ENCODE assay signal across 15 mouse cellular contexts in genomic region chr17:87983313-87983712, GRCm38 (mm10).
"Had no signal": no experiment of that assay in that cellular context is flagged by ENCODE, and none has a peak within 500 bp of the region (broad histone marks: within the 10 kb centered on the region; RNA-seq: fewer than 3 reads in every experiment).

No protein-coding gene starts in this region.

- H3K4me1 ChIP-seq: neural tube, embryonic 13.5 days had no signal

- ATAC-seq: hindbrain, embryonic 16.5 days; inflammation-experienced regulatory T-cells, adult 6 months; midbrain, embryonic 16.5 days had no signal

- DNase-seq: left cerebral cortex, postnatal 4 days; lung, postnatal 10 days; retina, postnatal 1 day; right cerebral cortex, postnatal 4 days; spleen, adult 18-20 months; thymus, adult 18-20 months; thymus, postnatal 14 days had no signal

- H3K27ac ChIP-seq: layer of hippocampus, adult 2 months; limb, embryonic 15.5 days; liver, embryonic 15.5 days; midbrain, embryonic 12.5 days; neural tube, embryonic 13.5 days had no signal

- H3K9me3 ChIP-seq: limb, embryonic 15.5 days; liver, embryonic 15.5 days; midbrain, embryonic 12.5 days; neural tube, embryonic 13.5 days had no signal

- H3K27me3 ChIP-seq: limb, embryonic 15.5 days; liver, embryonic 15.5 days; midbrain, embryonic 12.5 days; neural tube, embryonic 13.5 days had no signal

- H3K9ac ChIP-seq: limb, embryonic 15.5 days; liver, embryonic 15.5 days; midbrain, embryonic 12.5 days; neural tube, embryonic 13.5 days had no signal

- H3K4me3 ChIP-seq: layer of hippocampus, adult 2 months; limb, embryonic 15.5 days; liver, embryonic 15.5 days; midbrain, embryonic 12.5 days; neural tube, embryonic 13.5 days had no signal

- H3K4me2 ChIP-seq: limb, embryonic 15.5 days; liver, embryonic 15.5 days; midbrain, embryonic 12.5 days; neural tube, embryonic 13.5 days had no signal
